Mouse (Mus musculus) neutrophil, adult 5-6 weeks (primary cell): ENCODE data around the gene Nsun2. TPM values are rescaled to one million over a fixed set of nuclear protein-coding genes. Genes with fewer than 3 reads are reported as not detected.
"Not testable (repeated sequence)": the region's sequence is repeated elsewhere in the genome, so short reads cannot be mapped to it uniquely, and the experiment has no call there.

Experiments
- ATAC-seq: fragments of 151-379, 151-347 bp; 2 replicates; pipeline ENCODE4 v1.8.0; 2017; ENCODE audit warnings: mild to moderate bottlenecking, moderate TSS enrichment; ENCODE audit not compliant: insufficient number of reproducible peaks, poor library complexity, low FRiP score, severe bottlenecking; ENCODE audit errors: extremely low read depth
- total RNA-seq: library from RNA; stranded (forward); fragments of 200-1000 nt; gene quantifications from 2 replicates; pipeline ENCODE4 v1.2.3, GENCODE M21; 2017

The Nsun2 gene
- total RNA-seq, 1 experiment from 2014 or later, result 61.8 TPM

DNA sequence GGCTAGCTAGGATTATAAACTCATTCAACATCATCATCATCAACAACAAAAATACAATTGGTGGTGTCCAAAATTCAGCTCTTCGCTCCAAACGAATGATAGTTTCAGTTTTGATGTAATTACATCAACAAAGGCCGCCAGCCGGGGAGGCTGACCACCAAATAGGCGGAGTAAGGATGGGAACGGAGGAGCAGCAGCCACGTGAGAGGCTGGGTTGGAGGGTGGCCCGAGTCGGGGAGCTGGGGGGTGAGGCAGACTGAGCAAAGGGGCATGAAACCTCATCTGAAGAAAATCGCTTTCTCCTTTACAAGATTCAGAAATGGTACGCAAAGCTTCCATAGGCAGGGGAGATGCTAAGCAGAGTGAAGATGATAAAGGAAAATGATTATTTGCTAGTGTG lies 43.1 kb downstream of the Nsun2 start:
- no peak for ATAC-seq

DNA sequence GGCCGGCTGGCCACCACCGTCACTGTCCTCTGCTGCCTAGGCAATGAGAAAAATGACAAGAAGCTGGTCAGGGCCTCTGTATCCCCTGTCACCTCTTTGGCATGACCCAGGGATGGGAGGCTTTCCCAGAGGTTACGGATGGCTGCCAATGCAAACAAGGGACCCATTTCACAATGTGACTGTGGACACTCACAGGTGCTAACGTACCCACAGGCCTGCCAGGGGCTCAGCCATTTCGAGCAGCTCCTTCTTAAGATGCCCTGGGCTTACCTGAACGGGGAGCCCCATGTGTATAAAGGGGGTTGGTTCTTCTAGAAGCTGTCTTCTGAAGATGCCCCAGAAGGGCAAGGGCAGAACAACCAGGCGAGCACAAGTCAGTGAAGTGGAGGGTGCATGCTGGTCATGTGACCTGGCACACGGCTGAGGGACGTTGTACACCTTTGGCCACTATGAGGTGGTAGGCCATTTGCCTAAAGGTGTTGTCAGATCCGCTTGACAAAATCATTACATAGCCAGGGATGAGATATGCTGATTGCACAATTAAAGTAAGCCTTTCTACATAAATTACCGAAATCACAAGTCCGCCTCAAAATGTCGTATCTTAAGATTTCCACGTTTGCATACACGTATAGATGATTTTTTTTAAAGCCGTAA lies 43.8 kb downstream of the Nsun2 start:
- ATAC-seq, result no peak

DNA sequence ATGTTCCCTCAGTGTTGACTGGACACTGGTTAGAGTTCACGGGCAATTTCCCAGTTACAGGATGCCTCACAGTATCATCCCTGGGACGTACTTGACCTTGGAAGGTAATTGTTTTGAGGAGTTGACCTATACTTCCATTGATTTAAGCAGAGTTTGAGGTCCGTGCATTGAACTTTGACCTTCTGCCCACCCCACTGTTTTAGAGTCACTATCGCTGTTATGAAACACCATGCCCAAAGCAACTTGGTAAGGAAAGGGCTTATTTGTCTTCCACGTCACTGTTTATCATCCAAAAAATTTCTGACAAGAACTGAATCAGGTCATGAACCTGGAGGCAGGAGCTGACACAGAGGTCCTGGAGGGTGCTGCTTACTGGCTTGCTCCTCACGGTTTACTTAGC lies 48.9 kb downstream of the Nsun2 start:
- ATAC-seq, result no peak

DNA sequence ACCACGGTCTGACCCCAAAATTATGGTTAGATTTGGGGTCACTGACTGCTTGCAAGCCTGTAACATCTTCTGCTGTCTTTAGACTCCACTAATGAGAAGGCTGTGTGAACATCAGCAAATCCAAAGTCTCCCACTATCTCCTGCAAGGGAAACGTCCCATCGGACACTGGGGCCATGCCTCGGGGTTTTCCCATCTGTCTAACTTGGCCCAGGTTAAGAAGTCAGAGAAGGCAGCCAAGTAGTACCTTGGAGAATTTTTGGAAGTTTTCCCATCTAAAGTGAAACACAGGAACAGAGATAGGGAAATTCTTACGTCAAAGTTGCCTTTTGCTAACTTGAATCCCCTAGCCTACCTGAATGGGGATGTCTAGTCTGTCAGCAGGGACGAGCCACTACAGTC lies 50.0 kb downstream of the Nsun2 start:
- ATAC-seq, result no peak

DNA sequence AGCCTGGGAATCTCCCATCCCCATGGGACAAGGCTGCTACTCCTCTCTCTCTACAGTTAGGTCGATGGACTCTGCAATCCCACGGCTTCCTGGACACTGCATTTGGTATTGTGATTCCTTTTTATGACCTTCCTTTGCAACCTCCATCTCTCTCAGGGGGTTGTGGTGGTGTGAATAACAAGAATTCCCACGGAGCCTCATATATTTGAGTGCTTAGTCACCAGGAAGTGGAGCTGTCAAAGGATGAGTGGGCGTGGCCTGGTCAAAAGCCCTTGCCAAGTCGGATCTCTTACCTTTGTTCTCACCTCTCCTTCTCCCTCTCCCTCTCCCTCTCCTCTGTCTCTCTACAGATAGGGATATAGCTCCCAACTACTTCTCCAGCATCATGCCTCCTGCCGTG lies 52.3 kb downstream of the Nsun2 start:
- no peak for ATAC-seq

DNA sequence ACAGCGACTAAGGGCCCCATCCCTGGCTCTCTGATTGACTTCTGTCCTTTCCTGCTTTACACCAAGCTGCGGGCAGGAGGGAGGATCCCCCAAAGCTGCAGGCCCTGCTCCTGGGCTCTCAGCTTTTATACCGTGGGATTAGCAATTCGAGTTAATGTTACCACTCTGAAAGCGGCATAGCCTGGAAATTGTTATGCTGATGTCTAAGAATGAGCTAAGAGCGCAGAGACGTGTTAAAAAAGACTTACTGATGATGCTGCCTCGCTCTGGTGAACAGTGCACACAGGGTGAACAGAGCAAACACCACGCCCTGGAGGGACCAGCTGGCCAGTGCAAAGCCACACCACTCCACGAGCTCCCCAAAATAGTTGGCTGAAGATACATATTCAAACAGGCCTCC lies 52.8 kb downstream of the Nsun2 start:
- no peak for ATAC-seq

DNA sequence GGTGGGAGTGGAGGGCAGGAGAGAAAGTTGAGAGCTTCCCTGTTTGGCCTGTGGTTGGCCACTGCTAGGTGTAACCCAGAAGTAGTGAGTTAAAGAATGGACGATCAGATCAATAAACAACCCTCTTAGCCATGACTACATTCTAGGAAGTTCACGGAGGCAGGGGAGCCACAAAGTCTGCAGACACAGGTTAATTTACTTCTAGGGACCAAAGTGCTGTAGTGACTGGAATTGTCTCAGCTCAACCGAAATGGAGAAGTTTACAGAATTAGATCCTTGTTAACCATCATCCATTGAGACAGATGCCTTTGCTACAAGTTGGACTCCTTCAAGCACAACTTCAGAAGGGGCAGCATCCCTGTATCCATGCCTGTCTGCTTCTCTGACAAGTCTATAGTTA lies 54.3 kb downstream of the Nsun2 start:
- ATAC-seq, result no peak

DNA sequence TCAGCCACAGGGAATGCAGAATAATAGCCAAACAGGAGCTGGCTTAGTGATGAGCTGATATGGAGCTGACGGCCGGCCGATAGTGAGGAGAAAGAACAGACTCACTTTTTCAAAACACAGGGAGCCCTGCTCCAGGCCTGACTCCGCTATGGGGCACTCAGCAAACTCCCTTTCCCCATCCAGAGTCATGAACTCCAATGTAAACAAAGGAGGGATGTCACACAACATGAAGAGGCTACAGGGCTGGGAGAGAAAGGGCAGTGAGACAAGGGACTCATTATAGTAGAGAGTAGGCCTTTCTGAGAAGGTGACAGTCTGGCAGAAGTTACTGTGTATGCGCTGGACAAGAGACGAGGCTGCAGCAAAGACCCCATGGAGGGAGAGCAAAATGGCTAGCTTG lies 54.7 kb downstream of the Nsun2 start:
- no peak for ATAC-seq

DNA sequence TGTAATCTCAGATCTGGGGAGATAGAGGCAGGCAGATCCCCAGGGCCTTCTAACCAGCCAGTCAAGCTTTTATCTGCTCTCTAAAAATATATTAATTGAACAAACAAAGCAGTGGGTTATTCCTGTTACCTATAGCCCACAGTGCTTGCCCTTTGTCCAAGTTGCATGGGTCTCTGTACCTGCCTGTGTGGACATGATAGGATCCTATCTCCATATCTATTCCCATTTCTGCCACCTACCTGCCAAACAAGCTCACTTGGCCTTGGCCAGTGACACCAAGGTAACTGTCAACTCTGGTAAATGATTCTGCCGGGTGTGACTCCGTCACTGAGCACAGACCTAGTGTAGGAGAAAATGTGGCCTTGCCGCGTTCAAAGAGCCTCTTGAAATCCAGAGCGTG lies 57.8 kb downstream of the Nsun2 start:
- ATAC-seq, result no peak

DNA sequence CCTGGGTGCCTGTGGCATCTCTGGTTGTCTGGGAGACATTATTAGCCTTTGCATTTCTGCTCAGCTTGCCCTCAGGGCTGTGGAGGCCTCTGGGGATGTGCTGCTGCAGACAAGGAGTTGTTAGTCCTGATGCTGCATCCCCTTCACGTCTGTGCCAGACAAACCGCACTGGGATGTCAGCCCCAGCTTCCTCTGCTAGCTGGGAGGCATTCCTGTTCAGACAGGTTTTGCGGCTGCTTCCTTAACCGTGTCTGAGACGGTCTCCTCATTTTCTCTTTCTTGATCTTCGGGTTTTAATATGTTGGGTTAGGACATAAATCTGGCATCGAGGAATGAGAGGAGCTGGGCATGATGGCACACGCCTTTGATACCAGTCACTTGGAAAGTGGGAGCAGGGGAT lies 58.7 kb downstream of the Nsun2 start:
- ATAC-seq, result no peak

DNA sequence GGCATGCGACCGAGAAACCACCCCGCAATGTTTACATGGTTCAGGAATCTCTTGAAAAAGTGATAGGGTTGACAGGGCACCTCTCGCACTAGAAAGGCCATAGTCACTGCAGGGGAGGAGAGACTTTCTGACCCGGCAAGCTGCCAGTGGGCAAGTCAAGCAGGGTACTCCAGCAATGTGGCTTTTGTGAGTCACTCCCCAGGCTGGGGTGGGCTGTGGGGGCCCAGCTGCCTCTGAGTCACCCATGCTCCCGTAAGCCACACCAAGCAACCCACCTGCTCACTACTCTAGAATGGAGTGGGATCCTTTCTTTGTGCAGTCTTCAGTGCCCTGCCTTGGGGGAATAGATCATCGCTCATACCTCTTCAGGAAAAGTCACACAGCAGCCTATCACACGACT lies 59.9 kb downstream of the Nsun2 start:
- no peak for ATAC-seq

DNA sequence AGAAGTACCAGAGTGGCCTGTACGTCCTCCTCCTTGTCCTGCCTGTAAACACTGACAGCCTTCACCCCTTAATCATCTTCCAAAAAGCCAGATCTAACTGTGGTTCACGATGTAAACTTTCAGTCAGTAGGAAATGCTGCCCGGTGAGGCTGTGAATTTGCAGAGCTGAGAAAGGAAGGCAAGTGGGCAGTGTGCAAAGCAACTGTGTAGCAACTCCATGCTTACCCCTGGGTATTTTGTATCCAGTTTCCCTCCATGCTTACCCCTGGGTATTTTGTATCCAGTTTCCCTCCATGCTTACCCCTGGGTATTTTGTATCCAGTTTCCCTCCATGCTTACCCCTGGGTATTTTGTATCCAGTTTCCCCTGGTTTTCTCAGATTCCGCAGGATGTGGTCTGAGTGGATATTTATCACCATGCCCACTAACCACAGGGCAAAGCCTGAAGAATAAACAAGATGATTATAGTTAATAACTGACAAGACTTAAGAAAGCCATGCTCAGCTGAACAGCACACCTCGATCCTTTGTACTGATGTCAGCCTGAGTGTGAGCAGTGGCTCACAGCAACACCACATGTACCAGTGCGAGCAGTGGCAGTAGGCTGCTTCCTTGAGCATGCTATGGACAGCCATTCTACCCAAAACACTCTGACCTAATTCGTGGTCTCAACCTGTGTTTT lies 61.2 kb downstream of the Nsun2 start:
- no peak for ATAC-seq

DNA sequence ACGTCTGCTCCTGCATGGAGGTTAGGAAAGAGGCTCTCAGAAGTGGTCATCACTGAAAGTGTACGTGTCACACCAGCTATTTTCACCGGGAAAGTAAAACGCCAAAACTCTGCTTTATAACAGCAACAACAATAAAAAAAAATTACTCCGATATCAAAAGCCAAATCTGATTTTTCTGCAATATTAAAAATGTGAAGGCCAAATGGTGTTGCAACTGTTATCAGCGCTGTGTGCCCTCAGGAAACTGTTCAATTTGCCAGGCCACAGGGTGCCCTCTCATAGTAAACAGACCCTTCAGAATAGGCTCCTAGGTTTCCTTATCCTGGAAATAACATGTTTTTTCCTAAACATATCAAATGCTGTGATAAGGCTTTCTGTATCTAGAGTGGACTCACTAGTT lies 62.4 kb downstream of the Nsun2 start:
- ATAC-seq, result no peak

DNA sequence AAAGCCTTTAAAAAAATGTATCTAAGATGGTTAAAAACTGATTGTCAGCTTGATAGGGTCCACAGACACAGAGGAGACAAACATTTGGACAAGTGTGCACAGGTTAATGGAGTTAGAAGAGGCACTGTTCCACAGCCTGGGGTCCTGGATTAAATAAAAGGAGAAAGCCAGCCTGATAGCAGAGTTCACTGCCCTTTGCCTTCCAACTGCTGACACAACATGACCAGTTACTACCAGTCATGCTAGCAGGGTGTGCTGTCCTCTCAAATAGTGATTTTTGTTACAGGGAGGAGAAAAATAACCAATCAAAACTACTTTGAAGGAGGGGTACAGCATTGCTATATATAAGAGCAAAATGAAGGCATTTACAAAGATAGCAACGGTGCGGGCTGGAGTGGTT lies 63.0 kb downstream of the Nsun2 start:
- ATAC-seq, result no peak

DNA sequence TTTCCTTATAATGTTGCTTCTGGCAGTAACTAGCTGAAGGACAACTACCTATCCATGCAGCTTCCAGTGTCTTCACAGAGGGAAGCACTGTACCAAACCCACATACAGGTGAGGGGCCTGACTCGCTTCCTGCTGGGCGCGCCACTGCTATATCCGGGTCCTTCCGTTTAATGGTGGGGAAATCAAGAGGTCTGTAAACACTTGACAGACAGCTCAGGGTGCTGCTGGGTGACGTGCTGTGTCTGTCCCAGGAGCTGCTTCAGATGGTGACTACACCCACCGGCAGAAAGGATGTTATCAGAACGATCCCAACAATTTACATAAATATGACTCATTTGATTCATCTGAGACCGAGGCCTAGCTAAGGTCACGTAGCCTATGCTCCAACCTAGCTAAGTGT lies 65.3 kb downstream of the Nsun2 start:
- ATAC-seq, result no peak

DNA sequence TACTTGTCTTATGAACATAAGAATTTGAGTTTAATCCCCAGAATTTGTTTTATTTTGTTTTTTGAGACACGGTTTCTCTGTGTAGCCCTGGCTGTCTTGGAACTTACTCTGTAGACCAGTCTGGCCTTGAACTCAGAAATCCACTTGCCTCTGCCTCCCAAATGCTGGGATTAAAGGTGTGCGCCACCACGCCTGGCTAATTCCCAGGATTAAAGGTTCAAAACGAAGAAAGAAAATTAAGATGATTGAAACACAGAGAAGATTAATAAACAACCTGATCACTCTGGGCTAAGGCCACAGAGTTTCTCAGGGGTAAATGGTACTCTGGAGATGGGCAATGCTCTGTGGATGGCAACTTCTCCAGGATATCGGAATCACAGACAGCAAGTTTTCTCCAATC lies 67.3 kb downstream of the Nsun2 start:
- not testable (repeated sequence) for ATAC-seq

DNA sequence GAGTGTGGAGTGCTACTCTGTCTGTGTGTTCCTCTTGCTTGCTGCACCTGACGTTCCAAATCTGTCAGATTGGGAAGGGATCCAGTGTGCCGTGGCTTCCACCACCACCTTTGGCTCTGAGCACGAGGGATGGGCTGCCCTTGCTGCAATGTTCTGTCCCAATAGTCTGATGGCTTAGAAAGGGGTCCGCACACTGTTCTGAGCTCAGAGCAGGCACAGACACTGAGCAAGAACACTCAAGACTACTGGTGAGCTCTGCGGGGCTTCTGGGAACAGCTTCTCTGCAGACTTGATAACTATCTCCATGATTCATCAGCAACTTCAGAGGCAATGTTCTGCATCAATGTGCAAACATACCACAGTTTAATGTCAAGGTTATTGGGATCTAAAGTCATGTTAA lies 67.8 kb downstream of the Nsun2 start:
- no peak for ATAC-seq

DNA sequence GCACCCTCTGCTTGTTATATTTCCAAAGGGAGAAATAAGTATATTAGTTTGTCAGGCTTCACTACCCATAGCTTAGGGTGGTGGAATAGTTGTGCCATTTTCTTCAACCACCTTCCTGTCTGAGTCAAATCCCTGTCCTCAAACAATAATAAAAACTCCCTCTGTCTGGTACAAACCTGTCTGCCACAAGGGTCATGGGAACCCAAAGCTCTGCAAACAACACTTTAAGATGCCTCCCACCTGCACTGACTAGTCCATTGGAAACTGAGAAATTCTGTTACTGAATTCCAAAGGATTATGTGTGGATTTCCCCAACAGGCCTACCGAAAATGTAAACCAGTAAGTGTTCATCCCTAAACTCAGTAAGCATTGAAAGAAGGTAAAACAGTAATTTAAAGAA lies 71.1 kb downstream of the Nsun2 start:
- no peak for ATAC-seq

DNA sequence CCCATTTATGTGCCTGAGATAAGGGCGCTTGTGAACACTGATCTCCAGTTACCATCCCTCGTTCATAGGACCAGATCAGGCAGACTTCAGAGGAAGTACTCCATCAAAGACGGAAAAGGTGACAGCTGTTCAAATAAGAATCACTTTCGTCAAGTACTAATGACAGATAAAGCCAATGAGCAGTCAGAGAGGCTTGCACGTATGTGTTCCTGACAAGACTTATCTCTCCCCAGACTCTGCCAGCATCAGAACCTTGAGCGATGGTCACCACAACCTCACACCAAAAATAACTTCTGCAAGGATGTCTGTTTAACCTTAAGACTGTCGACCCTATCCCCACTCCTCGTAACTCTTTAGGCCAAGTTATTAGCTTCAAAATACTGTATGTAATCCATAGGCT lies 75.2 kb downstream of the Nsun2 start:
- no peak for ATAC-seq

DNA sequence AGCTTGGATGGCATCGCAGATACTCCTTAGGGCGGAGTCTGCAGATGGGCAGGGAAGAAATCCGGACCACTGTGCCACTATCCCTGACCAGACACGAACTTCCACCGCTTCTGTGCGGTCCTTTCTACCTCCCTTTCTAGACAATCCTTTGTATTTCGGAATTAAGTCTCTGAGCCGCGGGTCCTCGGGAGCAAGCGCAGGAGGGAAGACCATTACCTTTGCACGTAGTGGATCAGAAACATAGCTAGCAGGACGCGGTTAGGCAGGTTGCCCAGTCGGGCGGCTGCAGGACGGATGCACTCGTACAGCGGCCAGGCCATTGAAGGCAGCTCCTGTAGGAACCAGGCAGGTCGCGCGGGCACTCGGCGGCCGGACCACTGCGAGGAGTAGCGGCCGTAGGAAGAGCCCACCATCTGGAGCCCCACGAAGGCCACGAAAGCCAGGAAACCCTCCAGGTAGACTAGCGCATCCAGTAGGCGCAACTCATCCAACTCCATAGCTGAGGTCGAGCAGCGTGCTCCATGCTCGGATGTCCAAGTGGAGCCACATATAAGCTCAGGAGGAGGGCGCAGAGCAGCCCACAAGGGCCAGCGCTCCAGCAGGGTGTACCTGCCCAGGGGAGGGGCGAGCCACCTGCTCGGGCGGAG lies 77.3 kb downstream of the Nsun2 start:
- ATAC-seq, result no peak
